Mouse (Mus musculus) macrophage (primary cell): Measurements from ENCODE around the gene Lnx2. TPM values are rescaled to one million over a fixed set of nuclear protein-coding genes. Genes with fewer than 3 reads are reported as not detected.

Source experiments
- H3K27ac ChIP-seq: fragments of 350-480 bp; formaldehyde crosslinking; 2 replicates; pipeline ENCODE4 v1.9.0; 2021
- H3K36me3 ChIP-seq: fragments of 350-480 bp; formaldehyde crosslinking; 2 replicates; pipeline ENCODE4 v1.9.0; 2021; ENCODE audit errors: inconsistent target
- H3K4me3 ChIP-seq: fragments of 350-480 bp; formaldehyde crosslinking; 2 replicates; pipeline ENCODE4 v1.9.0; 2021; ENCODE audit errors: inconsistent target
- H3K79me2 ChIP-seq: fragments of 350-480 bp; formaldehyde crosslinking; 2 replicates; pipeline ENCODE4 v1.9.0; 2021; ENCODE audit errors: inconsistent target
- WGBS: methylation state at CpG from one replicate; pipeline ENCODE4 v1.1.7; 2026; ENCODE audit warnings: inconsistent platforms; ENCODE audit not compliant: missing documents; 5-methylcytosine and 5-hydroxymethylcytosine counted together
- polyA plus RNA-seq: library from polyadenylated mRNA; stranded (reverse); fragments of 250-400 nt; gene quantifications from 3 replicates; pipeline ENCODE4 v1.2.4, GENCODE M21; 2018; ENCODE audit warnings: inconsistent platforms

Lnx2 gene
- polyA plus RNA-seq, 1 experiment from 2014 or later, result 9.6 TPM

- Histone ChIP-seq H3K4me3 (no peak overlapping the region), H3K79me2 (no peaks in the 10 kb centered on the region), H3K36me3 (no peaks in the 10 kb centered on the region), H3K27ac (no peak overlapping the region)
- 88% methylated on average over 12 of the region's 12 CpGs for WGBS
These were observed 77.6 kb downstream of the Lnx2 start for GRCm38 (mm10) chr5:146998802-146999201.

GRCm38 (mm10) chr5:146996812-146997211, 79.6 kb downstream of the Lnx2 start:
- no peaks in the 10 kb centered on the region for H3K36me3 ChIP-seq
- no peak overlapping the region for H3K4me3 ChIP-seq
- no peak overlapping the region for H3K27ac ChIP-seq
- no peaks in the 10 kb centered on the region for H3K79me2 ChIP-seq
- whole genome bisulfite sequencing, result 80% methylated on average over 7 of the region's 7 CpGs

DNA sequence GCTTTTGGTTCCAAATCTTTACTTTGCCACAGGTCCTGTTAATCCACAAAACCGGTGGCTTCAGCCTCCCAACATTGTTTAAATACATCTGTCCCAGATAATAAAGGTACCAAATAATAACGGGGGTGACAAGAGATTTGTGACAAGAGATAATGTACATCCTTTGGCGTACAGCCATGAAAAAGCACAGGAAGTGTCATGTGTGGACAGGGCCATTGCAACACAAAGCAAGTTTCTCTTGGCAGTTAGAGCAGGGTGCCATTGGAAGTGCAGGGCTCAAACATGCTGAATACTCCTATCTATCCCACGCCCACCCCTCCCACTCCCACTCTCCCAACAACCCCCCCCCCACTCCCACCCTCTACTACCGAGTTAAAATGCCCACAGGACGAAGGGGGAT, 81.4 kb downstream of the Lnx2 start:
- WGBS, result 58% methylated on average over 6 of the region's 6 CpGs
- Histone ChIP-seq H3K36me3 (no peaks in the 10 kb centered on the region), H3K79me2 (no peaks in the 10 kb centered on the region), H3K4me3 (no peak overlapping the region), H3K27ac (no peak overlapping the region)

DNA sequence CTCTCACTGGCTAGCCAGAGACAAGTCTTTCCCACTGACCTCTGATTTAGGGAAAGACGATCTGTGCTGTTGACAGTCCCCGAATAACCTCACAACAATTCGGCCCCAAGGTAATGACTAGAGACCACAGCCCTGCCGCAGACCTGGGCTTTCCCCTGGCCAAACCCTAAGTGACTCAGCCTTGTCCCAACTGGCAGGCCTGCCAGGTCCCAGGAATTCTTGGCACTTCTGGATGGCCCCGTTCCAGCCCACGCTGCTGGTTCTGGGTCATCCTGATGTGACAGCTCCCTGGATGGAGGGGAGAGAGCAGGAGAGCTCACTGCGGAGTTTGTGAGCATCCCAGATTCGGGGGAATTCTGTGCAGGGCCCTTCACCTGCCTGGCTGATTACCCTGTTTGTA, 82.9 kb downstream of the Lnx2 start:
- WGBS, result 74% methylated on average over 8 of the region's 8 CpGs
- H3K27ac ChIP-seq, result no peak overlapping the region
- no peaks in the 10 kb centered on the region for H3K36me3 ChIP-seq

DNA sequence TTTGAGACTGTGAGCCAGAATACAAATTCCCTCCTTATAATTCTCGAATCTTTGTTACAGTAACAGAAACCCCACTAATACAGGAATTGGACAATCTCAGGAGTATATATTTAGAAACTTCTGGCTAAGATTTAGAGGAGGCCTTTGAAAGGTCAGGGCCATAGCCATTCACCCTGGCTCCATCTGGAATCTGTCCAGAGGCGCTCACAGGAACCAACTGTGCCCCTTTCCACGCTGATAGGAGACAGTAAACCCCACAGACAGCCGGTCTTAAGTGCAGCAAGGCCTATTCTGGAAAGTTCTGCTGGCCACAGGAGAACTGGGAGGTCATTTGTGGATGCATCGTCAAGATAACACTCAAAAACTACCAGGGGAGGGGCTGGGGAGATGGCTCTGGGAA, 87.3 kb downstream of the Lnx2 start:
- Histone ChIP-seq H3K4me3 (no peak overlapping the region), H3K79me2 (no peaks in the 10 kb centered on the region), H3K27ac (no peak overlapping the region), H3K36me3 (no peaks in the 10 kb centered on the region)
- 71% methylated on average over 5 of the region's 5 CpGs for WGBS

More for the DNA sequence above, 82.9 kb downstream of the Lnx2 start:
- no peak overlapping the region for H3K4me3 ChIP-seq
- no peaks in the 10 kb centered on the region for H3K79me2 ChIP-seq

DNA sequence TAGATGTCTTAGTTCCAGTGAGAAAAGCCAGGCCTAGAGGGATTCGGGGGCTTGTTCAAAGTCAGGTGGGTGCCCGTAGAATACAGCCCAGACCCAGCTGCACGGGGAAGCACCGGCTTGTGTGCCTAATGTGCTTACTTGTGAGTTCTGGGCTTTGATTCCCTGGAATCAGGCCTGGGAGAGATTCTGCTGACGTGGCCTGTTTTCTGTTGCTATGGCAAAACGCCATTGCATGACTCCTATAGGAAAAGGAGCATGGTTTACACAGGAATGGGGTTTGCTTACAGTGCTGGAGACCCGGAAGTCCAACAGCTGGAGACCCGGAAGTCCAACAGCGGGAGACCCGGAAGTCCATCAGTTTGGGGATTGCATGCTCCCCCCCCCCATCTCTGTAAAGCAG, 88.8 kb downstream of the Lnx2 start:
- Histone ChIP-seq H3K27ac (no peak overlapping the region), H3K4me3 (no peak overlapping the region), H3K36me3 (no peaks in the 10 kb centered on the region), H3K79me2 (no peaks in the 10 kb centered on the region)
- 87% methylated on average over 10 of the region's 10 CpGs for WGBS

GRCm38 (mm10) chr5:146985725-146986433, 90.5 kb downstream of the Lnx2 start:
- H3K79me2 ChIP-seq, result no peaks in the 10 kb centered on the region
- 59% methylated on average over 19 of the region's 21 CpGs for WGBS
- no peaks in the 10 kb centered on the region for H3K36me3 ChIP-seq
- no peak overlapping the region for H3K27ac ChIP-seq
- H3K4me3 ChIP-seq, result no peak overlapping the region

DNA sequence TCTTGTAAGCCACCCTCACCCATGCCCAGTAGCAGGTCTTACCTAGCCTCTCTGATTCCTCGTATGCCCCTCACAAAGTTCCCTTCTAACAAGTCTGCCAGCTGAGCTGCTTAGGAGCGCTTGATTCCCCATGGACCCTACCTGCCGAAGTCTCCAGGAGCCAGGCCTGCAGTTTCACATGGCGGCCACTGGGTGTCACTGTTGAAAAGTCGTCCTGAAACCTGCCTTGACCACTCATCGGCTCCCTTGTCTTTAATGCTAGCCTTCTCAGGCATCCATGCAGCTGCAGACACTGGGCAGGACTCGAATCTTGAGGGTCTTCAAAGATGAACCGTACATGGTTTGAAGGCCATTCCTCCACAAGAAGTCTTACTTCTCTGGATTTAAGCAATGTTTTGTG, 93.2 kb downstream of the Lnx2 start:
- no peak overlapping the region for H3K27ac ChIP-seq
- H3K36me3 ChIP-seq, result no peaks in the 10 kb centered on the region
- no peak overlapping the region for H3K4me3 ChIP-seq
- WGBS, result 7% methylated on average over 8 of the region's 8 CpGs
- no peaks in the 10 kb centered on the region for H3K79me2 ChIP-seq

GRCm38 (mm10) chr5:146981376-146981775, 95.0 kb downstream of the Lnx2 start:
- H3K79me2 ChIP-seq, result no peaks in the 10 kb centered on the region
- no peak overlapping the region for H3K4me3 ChIP-seq
- H3K27ac ChIP-seq, result no peak overlapping the region
- no peaks in the 10 kb centered on the region for H3K36me3 ChIP-seq
- WGBS, result 95% methylated on average over 6 of the region's 6 CpGs

DNA sequence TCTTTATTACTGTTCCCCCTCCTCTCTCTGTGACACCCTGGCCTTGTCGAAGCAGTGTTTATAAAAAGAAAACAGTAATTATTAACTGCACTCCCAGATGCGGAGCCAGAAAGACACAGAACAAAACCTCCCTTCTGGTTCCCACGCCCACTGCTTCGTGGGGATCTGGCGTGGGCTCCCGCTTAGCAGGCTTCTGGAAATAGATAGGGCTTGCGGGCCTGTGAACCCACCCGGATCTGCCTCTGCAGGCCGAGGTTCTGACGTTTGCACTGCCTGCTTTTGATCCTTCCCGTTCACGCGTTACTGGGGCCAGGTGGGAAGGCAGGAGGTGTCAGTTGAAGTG, 101.6 kb downstream of the Lnx2 start:
- H3K4me3 ChIP-seq, result no peak overlapping the region
- H3K79me2 ChIP-seq, result no peaks in the 10 kb centered on the region
- no peaks in the 10 kb centered on the region for H3K36me3 ChIP-seq
- no peak overlapping the region for H3K27ac ChIP-seq
- WGBS, result 77% methylated on average over 13 of the region's 13 CpGs

GRCm38 (mm10) chr5:146973858-146974780, 102.3 kb downstream of the Lnx2 start:
- H3K36me3 ChIP-seq, result no peaks in the 10 kb centered on the region
- WGBS, result 86% methylated on average over 25 of the region's 25 CpGs
- no peak overlapping the region for H3K27ac ChIP-seq
- H3K79me2 ChIP-seq, result no peaks in the 10 kb centered on the region
- no peak overlapping the region for H3K4me3 ChIP-seq

- WGBS, result 91% methylated on average over 9 of the region's 9 CpGs
- Histone ChIP-seq H3K79me2 (no peaks in the 10 kb centered on the region), H3K27ac (no peak overlapping the region), H3K36me3 (no peaks in the 10 kb centered on the region), H3K4me3 (no peak overlapping the region)
These were observed 103.0 kb downstream of the Lnx2 start for GRCm38 (mm10) chr5:146973353-146973752.

DNA sequence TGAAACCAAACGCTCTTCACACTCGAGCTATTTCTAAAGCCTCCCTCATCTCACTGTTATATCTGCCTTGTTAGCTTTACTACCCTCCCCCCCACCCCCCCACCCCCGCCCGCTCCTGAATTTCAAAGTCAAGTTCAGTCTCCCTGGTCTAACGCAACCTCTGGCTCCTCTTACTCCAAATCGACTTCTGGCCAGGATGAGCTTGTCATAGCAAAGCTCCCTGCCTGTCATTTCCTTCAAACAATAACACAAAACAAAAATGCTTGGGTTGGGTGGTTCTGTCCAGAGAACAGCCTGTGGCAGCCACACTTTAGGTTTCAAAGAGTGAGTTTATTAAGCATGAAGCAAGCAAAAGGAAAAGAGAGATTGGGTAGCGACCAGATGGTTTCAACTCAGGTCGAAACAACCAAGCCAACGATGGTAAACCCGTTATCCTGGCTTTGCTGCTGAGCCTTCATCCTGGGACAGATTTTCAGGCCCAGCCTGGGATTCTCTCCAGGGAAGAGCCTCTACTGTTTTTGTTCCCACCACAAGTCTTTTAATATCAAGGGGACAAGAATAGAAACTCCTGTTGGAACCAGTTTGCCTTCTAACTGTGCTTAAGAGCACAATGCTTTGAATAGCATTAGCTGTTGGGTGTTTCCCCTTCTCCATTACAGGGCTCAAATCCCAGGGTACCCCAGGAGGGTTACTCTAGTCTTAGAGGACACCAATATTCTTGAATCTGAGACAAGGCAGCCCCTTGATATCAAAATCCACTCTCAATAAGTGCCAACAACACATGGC, 104.4 kb downstream of the Lnx2 start:
- H3K36me3 ChIP-seq, result no peaks in the 10 kb centered on the region
- no peak overlapping the region for H3K4me3 ChIP-seq
- H3K79me2 ChIP-seq, result no peaks in the 10 kb centered on the region
- WGBS, result 66% methylated on average over 8 of the region's 10 CpGs
- no peak overlapping the region for H3K27ac ChIP-seq

- Histone ChIP-seq H3K4me3 (no peak overlapping the region), H3K27ac (no peak overlapping the region), H3K36me3 (no peaks in the 10 kb centered on the region), H3K79me2 (no peaks in the 10 kb centered on the region)
- 78% methylated on average over 13 of the region's 13 CpGs for WGBS
These were observed 107.5 kb downstream of the Lnx2 start for GRCm38 (mm10) chr5:146968695-146969393.
